Mouse (Mus musculus): ENCODE results near the gene Rita1.

The Rita1 gene

GRCm38 (mm10) chr5:120600946-120601668 lies 11.3 kb downstream of the Rita1 start:
- peak in 1 of 2 experiments; percentile 44 for DNase-seq

- no peak for DNase-seq
Observed at GRCm38 (mm10) chr5:120599625-120600024, 12.8 kb downstream of the Rita1 start.

GRCm38 (mm10) chr5:120594485-120594884 lies 17.9 kb downstream of the Rita1 start:
- peak; percentile 61 to 83 for DNase-seq

- peak in 1 of 2 experiments; percentile 68 for DNase-seq
Observed at GRCm38 (mm10) chr5:120592141-120592540, 20.2 kb downstream of the Rita1 start.

- DNase-seq, result peak in 1 of 2 experiments; percentile 62
Observed at GRCm38 (mm10) chr5:120590356-120591010, 21.9 kb downstream of the Rita1 start.

GRCm38 (mm10) chr5:120588569-120589094 lies 23.8 kb downstream of the Rita1 start, which contains the start of the genes Tpcn1 and Iqcd:
Gene Tpcn1, minus strand, starts transcription at chr5:120588673.
Gene Iqcd, plus strand, starts transcription at chr5:120589016.
- peak; percentile 99 for DNase-seq

- no peak for DNase-seq
Observed at GRCm38 (mm10) chr5:120587940-120588568, 24.3 kb downstream of the Rita1 start.

- DNase-seq, result no peak
Observed at GRCm38 (mm10) chr5:120587616-120587926, 24.8 kb downstream of the Rita1 start.

GRCm38 (mm10) chr5:120586741-120587615 lies 25.4 kb downstream of the Rita1 start:
- peak; percentile 87 to 88 for DNase-seq

- DNase-seq, result no peak
Observed at GRCm38 (mm10) chr5:120584968-120585367, 27.4 kb downstream of the Rita1 start.

- DNase-seq, result no peak
Observed at GRCm38 (mm10) chr5:120583511-120583910, 28.9 kb downstream of the Rita1 start.

- peak; percentile 79 to 90 for DNase-seq
Observed at GRCm38 (mm10) chr5:120582002-120582401, 30.4 kb downstream of the Rita1 start.

- no peak for DNase-seq
Observed at GRCm38 (mm10) chr5:120579898-120580626, 32.3 kb downstream of the Rita1 start.

- peak; percentile 59 to 80 for DNase-seq
Observed at GRCm38 (mm10) chr5:120579211-120579897, 33.0 kb downstream of the Rita1 start.

GRCm38 (mm10) chr5:120578504-120579081 lies 33.8 kb downstream of the Rita1 start:
- DNase-seq, result peak in 1 of 2 experiments; percentile 64

GRCm38 (mm10) chr5:120577935-120578441 lies 34.4 kb downstream of the Rita1 start:
- DNase-seq, result peak; percentile 52 to 67

- DNase-seq, result no peak
Observed at GRCm38 (mm10) chr5:120576781-120577301, 35.5 kb downstream of the Rita1 start.

- no peak for DNase-seq
Observed at GRCm38 (mm10) chr5:120574469-120575063, 37.8 kb downstream of the Rita1 start.

- peak in 1 of 2 experiments; percentile 64 for DNase-seq
Observed at GRCm38 (mm10) chr5:120571056-120571740, 41.2 kb downstream of the Rita1 start.

Data from kidney, adult 8-10 months (tissue).